Mouse (Mus musculus): ENCODE data around the gene Gm6309.
A peak's percentile ranks its signal among the peaks of the same experiment; 100 is the strongest.
"Not testable (repeated sequence)": the region's sequence is repeated elsewhere in the genome, so short reads cannot be mapped to it uniquely, and the experiment has no call there.

The Gm6309 gene

GRCm38 (mm10) chr5:146170621-146171020 lies at the start of gene Gm6309:
TSS of gene Gm6309 (minus strand) at chr5:146170721.
- not testable (repeated sequence) for DNase-seq (ENCODE audit: low spot score in 2 of 2)

- DNase-seq (ENCODE audit: low spot score in 2 of 2) = no peak
Observed at GRCm38 (mm10) chr5:146205537-146205936, 35.0 kb upstream of the Gm6309 start.

DNA sequence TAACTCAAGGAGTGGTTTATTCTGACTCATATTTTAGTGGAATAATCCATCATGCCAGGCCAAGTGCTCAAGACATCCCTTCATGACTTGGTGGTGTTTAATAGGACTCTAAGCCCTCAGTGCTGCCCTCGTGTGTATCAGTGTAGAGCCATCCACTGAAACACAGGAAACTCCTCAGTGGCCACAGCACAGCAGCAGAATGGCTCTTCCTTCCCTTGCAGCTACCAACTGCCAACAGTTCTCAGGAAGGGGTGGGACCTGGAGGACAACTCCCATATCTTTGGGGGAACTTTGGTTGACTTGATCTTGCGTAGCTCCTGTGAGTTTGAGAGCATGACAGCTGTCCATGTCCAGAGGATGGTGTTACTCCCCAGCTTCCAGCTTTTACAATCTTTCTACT lies 33.4 kb upstream of the Gm6309 start:
- DNase-seq (ENCODE audit: low spot score in 2 of 2) = no peak

- DNase-seq (ENCODE audit: low spot score in 2 of 2) = no peak
Observed at GRCm38 (mm10) chr5:146200580-146200979, 30.1 kb upstream of the Gm6309 start.

DNA sequence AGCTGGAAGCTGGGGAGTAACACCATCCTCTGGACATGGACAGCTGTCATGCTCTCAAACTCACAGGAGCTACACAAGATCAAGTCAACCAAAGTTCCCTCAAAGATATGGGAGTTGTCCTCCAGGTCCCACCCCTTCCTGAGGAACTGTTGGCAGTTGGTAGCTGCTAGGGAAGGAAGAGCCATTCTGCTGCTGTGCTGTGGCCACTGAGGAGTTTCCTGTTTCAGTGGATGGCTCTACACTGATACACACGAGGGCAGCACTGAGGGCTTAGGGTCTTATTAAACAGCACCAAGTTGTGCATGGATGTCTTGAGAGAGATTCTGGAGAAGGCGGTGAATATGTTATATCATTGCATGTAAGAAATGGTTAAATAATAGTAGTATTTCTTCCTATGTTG lies 29.0 kb upstream of the Gm6309 start:
- DNase-seq (ENCODE audit: low spot score in 2 of 2) = no peak

- DNase-seq (ENCODE audit: low spot score in 2 of 2) = no peak
Observed at GRCm38 (mm10) chr5:146199073-146199472, 28.6 kb upstream of the Gm6309 start.

DNA sequence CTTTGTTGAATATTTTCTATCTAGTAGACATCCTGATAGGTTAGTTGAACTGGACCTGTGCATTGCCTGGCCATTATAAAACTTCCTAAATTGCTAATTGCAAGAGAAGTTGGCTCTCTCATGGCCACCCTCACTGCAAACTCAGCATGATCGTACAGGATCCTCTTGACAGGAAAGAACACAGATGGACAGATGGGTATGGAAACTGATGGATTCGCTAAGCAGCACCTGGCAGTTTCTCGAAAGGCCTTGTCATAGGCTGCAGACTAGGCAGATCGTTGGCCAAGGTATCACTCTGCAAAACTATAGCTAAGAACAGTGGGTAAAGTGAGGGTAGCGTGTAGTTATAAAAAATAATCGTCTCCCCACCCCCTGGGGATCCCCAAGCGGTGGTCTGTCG lies 22.8 kb upstream of the Gm6309 start:
- DNase-seq (ENCODE audit: low spot score in 2 of 2) = no peak

DNA sequence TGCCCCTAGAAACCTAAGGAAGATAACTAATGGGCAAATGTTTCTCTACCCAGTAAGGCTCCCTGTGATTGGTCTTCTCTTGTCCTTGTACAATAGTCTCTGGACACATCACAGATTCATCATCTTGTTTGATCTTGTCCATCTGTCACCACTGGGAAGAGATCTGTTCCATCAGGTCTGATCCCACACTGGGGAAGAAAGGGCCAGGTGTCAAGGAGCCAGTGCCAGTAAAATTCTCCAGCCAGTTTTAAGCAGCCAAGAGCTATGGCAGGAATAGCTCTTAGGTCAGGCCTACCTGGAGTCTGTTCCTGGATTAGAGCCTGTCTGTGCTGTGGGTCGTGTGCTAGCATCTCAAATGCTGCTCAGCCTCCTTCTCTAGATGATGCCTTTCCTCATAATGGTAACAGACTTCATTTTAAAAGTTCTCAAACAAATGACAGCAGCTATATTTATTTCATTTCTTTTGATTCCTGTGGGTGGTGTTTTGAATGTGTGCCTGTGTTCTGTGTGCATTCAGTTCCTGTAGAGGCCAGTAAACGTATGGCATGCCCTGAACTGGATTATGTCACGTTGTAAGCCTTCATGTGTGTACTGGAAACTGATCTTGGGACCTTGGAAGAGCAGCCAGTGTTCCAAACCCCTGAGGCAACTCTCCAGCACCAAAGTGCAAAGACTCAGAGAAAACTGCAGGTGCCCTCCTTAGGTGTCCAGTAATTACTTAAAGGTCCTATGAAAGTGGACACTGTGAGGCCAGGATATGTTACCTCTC lies 20.2 kb upstream of the Gm6309 start:
- no peak for DNase-seq (ENCODE audit: low spot score in 2 of 2)

DNA sequence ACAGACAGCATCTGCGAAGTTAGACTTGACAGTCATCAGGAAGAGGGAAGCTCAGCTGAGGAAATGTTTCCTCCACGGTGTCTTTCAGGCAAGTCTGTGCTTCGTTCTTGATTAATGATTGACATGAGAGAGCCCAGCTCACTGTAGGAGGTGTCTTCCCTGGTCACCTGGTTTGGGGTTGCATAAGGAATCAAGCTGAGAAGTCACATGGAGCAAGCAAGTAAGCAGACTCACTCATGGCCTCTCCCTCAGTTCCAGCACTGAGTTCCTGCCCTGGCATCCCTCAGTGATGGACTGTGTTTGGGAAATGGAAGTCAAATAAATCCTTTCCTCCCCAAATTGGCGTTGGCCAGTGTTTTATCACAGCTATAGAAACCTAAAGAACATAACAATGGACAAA lies 19.6 kb upstream of the Gm6309 start:
- no peak for DNase-seq (ENCODE audit: low spot score in 2 of 2)

GRCm38 (mm10) chr5:146188712-146189111 lies 18.2 kb upstream of the Gm6309 start:
- DNase-seq (ENCODE audit: low spot score in 2 of 2) = no peak

DNA sequence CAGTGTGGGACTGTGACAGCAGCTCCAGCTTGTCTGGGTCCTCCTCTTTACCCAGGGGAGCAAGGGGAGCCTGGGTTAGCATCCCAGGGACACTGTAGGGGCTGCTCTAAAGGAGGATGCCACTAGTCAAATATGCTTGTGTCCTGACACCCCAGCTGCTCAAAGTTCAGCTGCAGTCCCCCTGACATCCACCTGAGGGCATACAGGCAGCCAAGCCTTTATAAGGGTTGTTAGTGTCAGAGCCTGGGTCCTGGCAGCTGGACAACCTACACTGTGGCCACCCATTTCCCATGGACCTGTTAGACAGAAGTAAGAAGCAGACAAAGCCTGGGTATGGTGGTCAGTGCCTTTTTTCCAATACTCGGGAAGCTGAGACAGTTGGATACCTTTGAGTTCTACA lies 17.6 kb upstream of the Gm6309 start:
- DNase-seq (ENCODE audit: low spot score in 2 of 2) = no peak

- DNase-seq (ENCODE audit: low spot score in 2 of 2) = peak; percentile 38 to 76
Observed at GRCm38 (mm10) chr5:146187441-146187840, 16.9 kb upstream of the Gm6309 start.

GRCm38 (mm10) chr5:146185204-146185603 lies 14.7 kb upstream of the Gm6309 start, which contains the start of gene 1700001J03Rik:
TSS of gene 1700001J03Rik (minus strand) at chr5:146185304.
- DNase-seq (ENCODE audit: low spot score in 2 of 2) = not testable (repeated sequence)

- not testable (repeated sequence) for DNase-seq (ENCODE audit: low spot score in 2 of 2)
Observed at GRCm38 (mm10) chr5:146172744-146173143, 2.2 kb upstream of the Gm6309 start.

DNA sequence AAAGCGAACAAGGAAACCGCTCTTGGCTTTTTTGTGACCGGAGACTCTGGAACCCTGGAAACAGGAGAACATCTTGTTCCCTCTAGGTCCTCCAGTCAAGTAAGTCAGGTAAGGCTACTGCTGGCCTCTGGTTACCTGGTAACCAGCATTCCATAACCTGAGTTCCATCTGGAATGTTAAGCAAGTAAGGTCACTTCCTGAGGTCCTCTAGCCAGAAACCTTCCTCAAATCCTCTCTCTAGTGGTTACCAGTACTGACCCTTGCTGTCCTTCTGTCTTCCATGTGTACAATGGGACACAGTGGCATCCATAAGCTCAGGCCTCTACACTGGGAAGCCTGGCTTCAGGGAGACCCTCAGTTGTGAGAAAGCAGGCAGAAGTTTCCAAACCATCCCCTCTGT lies 10.1 kb downstream of the Gm6309 start, which contains the start of gene Gm5565:
TSS of gene Gm5565 (minus strand) at position 101 of the 400 bp plus-strand sequence.
- DNase-seq (ENCODE audit: low spot score in 2 of 2) = peak in 1 of 2 experiments; percentile 31

DNA sequence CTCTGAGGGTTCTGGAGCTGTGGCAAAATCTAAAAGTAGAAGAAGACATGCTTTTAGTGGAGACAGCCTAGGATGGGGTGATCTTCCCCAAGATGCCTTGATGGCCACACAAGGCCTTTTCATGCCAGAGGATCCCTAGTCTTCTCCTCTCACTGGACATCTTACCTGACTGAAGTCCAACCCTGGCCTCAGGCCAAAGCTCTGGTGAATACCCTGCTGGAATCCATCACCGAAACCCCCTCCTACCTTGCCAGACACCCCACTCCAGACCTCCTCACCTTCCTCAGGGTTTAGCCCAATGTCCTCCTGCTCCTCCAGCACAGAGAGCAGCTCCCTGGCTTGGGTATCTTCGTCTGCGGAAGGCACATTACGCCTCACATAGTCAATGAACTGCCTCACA lies 12.2 kb downstream of the Gm6309 start:
- peak in 1 of 2 experiments; percentile 57 for DNase-seq (ENCODE audit: low spot score in 2 of 2)

DNA sequence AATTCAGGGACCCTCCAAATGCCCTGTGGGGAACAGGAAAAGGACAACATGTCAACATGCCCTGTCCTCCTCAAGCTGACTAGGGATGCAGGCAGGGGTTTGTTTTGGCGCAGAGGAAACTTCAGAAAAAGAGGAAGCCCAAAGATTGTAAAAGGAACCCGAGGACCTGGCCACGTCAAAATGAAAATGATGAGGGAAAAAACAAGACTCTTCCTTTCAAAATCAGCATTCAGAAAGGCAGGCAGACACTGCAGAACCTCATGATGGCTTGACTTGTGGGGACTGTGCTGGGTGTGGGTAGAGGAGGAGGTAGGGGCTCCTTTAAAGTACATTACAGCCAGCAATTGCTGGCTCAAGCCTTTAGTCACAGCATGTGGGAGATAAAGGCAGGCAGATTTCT lies 20.1 kb downstream of the Gm6309 start:
- DNase-seq (ENCODE audit: low spot score in 2 of 2) = peak in 1 of 2 experiments; percentile 29

DNA sequence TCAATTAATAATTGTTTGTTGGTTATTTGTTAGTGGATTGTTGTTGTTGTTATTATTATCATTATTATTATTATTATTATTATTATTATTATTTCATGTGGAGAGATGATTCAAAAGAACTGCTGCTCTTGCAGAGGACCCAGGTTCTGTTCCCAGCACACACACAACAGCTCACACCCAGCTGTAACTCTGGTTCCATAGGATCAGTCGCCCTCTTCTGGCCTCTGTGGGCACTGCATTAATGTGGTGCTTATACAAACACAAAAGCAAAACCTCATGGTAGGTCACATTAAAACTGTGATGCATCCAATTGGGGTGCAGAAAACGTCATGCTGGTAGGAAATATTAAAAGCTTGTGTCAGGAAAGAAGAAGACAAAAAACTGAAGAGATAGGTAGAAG lies 22.6 kb downstream of the Gm6309 start:
- peak in 1 of 2 experiments; percentile 49 for DNase-seq (ENCODE audit: low spot score in 2 of 2)
